Mouse (Mus musculus) Patski (cell line): ENCODE results near the gene Lmbrd2. TPM values are rescaled to one million over a fixed set of nuclear protein-coding genes. Genes with fewer than 3 reads are reported as not detected.
A peak's percentile ranks its signal among the peaks of the same experiment; 100 is the strongest.

ENCODE experiments used
- ATAC-seq: fragments of 100-300 bp; one replicate; pipeline ENCODE4 v1.8.0; 2021
- CTCF ChIA-PET: fragments of 350-600 bp; sonication (Branson Sonifier 250); formaldehyde crosslinking; loops from one replicate; lab custom pipeline; 2022; ENCODE audit warnings: inconsistent platforms; lab: Charles Lee
- POLR2A ChIA-PET: fragments of 350-600 bp; sonication (Branson Sonifier 250); formaldehyde crosslinking; loops from one replicate; lab custom pipeline; 2022; ENCODE audit warnings: antibody characterized with exemption, inconsistent platforms; lab: Charles Lee
- DNase-seq: peaks from one replicate; pipeline ENCODE4 v3.0.0-alpha.2; 2011; ENCODE audit warnings: low read depth, low spot score
- H3K27me3 ChIP-seq: fragments of 371-371 bp; one replicate; pipeline ENCODE4 v1.5.1; 2021
- CTCF ChIP-seq: fragments of 100-300 bp; IDR thresholded peaks from one replicate; pipeline ENCODE4 v1.5.1; 2021
- in situ Hi-C: fragments of 300-500 bp; cut with MboI; formaldehyde crosslinking; loops from 3 replicates; pipeline ENCODE4 v1.11.1; 2018; ENCODE audit warnings: low pct_unique_long_range_greater_than_20kb, mixed read lengths
- polyA plus RNA-seq: library from polyadenylated mRNA; unstranded; gene quantifications from one replicate; pipeline ENCODE4 v1.2.3, GENCODE M21; 2021

Gene Lmbrd2
- polyA plus RNA-seq, 1 experiment from 2014 or later, result 23.2 TPM

DNA sequence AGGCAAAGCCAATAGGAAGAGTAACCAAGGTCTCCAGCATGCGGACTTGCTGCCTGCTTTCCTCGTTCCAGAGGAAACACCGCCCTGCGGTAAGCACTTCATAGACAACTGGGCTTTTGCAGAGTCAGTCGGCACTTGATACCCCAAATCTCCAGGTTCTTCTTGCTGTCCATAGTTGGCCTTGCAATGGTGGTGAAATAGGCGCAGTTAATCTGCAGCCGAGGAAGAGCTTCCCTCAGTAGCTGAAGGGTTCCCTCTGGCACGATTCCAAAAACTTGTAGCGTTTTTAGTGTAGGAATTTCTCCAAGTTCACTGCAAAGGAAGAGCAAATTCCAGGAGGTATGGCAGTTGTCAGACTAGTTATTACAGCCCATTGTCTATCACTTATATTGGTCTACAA lies 26.8 kb upstream of the Lmbrd2 start:
- ATAC-seq, result no peak
- in situ Hi-C loops, result loop anchor here (10.0 kb wide), 1 partner anchor 1201 kb away; no protein-coding TSS in a partner anchor
- POLR2A ChIA-PET, result no interaction called here
- CTCF ChIA-PET, result interaction anchor here (0.7 to 1.1 kb wide), 3 partner anchors 10 to 12 kb away, joined by 3 to 5 read pairs (median 3); no protein-coding TSS in a partner anchor
- no peak for DNase-seq
- no peak for TF ChIP-seq CTCF
- no peaks in the 10 kb centered on the region for H3K27me3 ChIP-seq

DNA sequence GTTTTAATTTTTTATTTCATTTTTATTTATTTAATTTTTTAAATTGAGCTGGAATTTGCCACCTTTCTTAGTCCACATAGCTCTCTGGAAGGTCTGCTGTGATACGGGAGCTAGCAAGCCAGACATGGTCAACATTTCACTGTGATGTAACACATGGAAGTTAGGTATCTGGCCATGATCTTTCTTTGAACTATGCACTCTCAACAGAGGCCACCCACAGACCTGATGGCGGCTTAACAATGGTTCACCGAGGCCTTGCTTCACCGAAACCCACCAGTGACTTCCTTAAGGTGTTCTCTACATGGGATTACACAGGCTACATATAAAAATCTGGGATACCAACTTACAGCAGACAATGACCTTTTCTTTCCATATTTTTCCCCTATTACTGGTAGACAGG lies 26.2 kb upstream of the Lmbrd2 start:
- ATAC-seq, result no peak
- POLR2A ChIA-PET, result no interaction called here
- in situ Hi-C loops, result loop anchor here (10.0 kb wide), 1 partner anchor 1201 kb away; no protein-coding TSS in a partner anchor
- DNase-seq, result no peak
- no peak for TF ChIP-seq CTCF
- no peaks in the 10 kb centered on the region for H3K27me3 ChIP-seq
- CTCF ChIA-PET, result interaction anchor here (0.7 kb wide), 1 partner anchor 11 kb away, joined by 3 read pairs; no protein-coding TSS in a partner anchor

DNA sequence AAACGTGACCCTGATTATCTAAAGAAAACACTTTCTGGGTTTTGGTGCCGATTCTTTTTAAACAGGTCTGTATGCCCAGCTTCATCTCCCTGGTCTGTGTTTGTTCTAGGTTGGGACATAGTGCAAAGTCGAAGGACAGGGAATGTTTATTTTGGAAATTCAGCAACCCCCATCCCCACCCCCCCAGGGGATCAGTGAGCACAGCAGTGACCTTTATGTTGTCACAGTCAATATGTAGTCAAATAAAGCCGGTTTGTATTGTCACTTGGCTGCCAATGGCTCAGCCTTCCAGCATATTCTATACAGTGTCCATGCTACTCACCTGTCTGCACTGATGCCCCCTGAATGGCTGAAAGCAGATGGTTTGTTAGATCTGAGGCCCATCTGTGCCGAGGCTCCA lies 25.8 kb upstream of the Lmbrd2 start:
- TF ChIP-seq CTCF, result no peak
- in situ Hi-C loops, result loop anchor here (10.0 kb wide), 1 partner anchor 1200 kb away; no protein-coding TSS in a partner anchor
- H3K27me3 ChIP-seq, result no peaks in the 10 kb centered on the region
- DNase-seq (no peak), ATAC-seq (no peak)
- POLR2A ChIA-PET, result no interaction called here
- CTCF ChIA-PET, result no interaction called here

DNA sequence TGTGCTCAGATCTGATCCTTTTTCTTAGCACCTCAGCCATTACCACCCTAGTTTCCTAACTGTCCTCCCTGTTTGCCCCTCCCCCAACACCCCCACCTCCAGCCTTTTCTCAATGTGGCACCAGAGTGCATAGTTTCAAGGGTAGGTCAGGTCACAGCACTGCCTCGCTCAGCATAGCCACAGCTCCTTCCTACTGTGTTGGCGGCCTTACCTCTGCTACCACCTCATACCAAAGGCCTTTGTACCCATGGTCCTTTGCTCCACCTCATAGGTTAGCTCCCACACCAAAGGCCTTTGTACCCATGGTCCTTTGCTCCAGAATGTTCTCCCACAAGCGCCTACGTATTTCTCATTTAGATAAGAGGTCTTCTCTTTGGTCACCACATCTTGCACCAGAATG lies 21.5 kb upstream of the Lmbrd2 start:
- ATAC-seq, result no peak
- ChIA-PET POLR2A (no interaction called here), CTCF (interaction anchor here (1.1 to 2.2 kb wide), 4 partner anchors 9 to 69 kb away, joined by 4 to 14 read pairs (median 8); no protein-coding TSS in a partner anchor)
- in situ Hi-C loops, result loop anchor here (10.0 kb wide), 1 partner anchor 1196 kb away; no protein-coding TSS in a partner anchor
- no peak for DNase-seq
- no peak for TF ChIP-seq CTCF
- no peaks in the 10 kb centered on the region for H3K27me3 ChIP-seq

DNA sequence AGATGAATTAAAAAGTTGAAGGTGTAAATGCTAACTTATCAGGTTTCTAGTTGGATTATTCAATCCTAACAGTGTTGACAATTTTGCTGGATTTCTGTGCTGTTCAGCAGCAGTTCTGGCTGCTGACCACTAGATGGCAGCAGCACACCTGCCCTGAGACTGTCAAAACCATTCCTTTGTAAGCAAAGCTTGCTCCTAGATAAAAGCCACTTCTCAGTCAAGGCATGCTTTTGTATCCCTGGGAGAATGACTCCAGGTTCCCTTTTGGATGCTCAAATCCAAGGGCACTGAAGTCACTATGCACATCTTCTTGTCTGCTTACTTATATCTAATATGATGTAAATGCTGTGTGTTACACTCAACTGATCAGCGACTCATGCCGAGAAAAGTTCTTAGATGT lies 20.3 kb upstream of the Lmbrd2 start:
- ChIA-PET POLR2A (interaction anchor here (0.6 kb wide), 1 partner anchor 41 kb away, joined by 3 read pairs; no protein-coding TSS in a partner anchor), CTCF (interaction anchor here (0.7 to 2.2 kb wide), 9 partner anchors 10 to 68 kb away, joined by 3 to 14 read pairs (median 4); no protein-coding TSS in a partner anchor)
- DNase-seq, result no peak
- in situ Hi-C loops, result no loop called here
- no peaks in the 10 kb centered on the region for H3K27me3 ChIP-seq
- TF ChIP-seq CTCF, result peak; percentile 98
- peak; percentile 78 for ATAC-seq

DNA sequence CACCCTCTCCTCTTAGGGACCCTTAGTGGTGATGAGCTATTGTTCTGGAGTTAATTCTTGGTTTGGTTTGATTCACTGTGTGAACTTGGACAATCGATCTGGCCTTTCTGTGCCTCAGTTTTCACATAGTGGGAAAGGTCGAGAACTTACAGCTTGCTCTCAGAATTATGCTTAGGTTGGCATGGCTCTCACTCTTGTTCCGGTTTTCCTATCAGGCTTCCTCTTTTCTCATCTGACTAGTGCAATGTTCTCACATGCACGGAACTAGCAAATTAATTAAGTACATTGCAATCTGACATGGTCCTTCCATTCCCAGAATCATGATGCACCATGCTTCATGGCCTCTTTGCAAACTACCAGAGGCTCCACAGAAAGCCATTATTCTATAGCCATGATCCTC lies 17.4 kb upstream of the Lmbrd2 start:
- in situ Hi-C loops, result no loop called here
- TF ChIP-seq CTCF, result no peak
- ChIA-PET POLR2A (no interaction called here), CTCF (interaction anchor here (0.7 to 1.2 kb wide), 2 partner anchors 9 to 13 kb away, joined by 3 read pairs; no protein-coding TSS in a partner anchor)
- DNase-seq (no peak), ATAC-seq (no peak)
- no peaks in the 10 kb centered on the region for H3K27me3 ChIP-seq

DNA sequence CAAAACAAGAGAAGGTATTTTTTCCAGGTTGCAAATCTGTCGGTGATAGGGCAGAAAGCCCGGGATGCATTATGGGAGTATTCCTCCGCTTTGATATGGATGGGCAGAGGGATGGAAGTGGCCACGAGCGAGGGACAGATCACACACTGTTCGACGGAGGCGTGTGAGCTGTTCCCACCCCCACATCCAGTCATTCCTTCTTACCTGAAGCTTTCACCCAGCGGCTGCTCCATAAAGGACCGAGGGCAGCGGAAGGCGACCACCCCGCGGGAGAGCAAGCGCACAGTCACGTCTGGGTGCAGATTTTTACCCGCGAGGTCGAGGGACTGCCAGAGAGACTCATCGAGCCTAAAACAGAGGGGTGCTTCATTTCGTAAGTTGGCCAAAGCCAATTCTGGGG lies 15.5 kb upstream of the Lmbrd2 start:
- DNase-seq (no peak), ATAC-seq (no peak)
- POLR2A ChIA-PET, result no interaction called here
- no peak for TF ChIP-seq CTCF
- in situ Hi-C loops, result no loop called here
- CTCF ChIA-PET, result interaction anchor here (1.0 to 1.8 kb wide), 3 partner anchors 9 to 15 kb away, joined by 3 to 5 read pairs (median 3); partner anchors contain the start of gene Lmbrd2
- H3K27me3 ChIP-seq, result no peaks in the 10 kb centered on the region

DNA sequence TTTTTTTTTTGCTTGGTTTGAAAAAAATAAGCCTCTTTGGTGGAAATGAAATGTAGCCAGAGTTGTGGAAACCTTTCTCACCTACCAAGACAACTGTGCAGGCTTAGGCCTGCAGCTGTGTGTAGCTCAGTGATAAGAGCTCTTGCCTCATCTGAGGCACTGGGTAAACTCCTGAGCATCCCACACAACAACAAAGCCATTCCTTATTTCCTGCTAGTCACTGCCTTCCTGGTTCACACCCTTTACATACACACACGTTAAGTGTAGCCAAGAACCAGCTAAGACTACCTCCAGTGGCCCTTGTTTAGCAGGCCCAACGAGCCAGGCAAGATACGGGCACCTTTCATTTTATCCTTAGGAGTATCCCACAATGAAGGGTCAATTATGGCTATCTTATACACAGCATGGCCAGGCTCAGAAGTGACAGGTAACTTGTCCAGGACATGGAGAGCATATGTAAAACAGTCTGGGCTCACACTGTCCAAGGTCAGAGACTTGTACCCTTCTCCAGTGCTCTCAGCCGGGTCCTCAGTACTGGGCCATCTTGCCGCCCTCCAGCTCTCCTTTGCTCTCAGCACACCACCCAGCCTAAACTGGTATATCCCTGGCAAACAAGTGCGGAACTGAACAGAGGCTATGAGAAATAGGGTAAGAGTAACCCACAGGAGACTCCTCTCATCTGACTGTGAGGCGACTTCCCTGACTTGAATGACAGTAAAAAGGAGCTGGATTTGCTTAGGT lies 13.1 kb upstream of the Lmbrd2 start:
- DNase-seq (no peak), ATAC-seq (no peak)
- H3K27me3 ChIP-seq, result no peaks in the 10 kb centered on the region
- TF ChIP-seq CTCF, result no peak
- in situ Hi-C loops, result no loop called here
- ChIA-PET POLR2A (interaction anchor here (0.6 kb wide), 1 partner anchor 56 kb away, joined by 6 read pairs; the partner anchor contains the start of gene Nadk2), CTCF (no interaction called here)

DNA sequence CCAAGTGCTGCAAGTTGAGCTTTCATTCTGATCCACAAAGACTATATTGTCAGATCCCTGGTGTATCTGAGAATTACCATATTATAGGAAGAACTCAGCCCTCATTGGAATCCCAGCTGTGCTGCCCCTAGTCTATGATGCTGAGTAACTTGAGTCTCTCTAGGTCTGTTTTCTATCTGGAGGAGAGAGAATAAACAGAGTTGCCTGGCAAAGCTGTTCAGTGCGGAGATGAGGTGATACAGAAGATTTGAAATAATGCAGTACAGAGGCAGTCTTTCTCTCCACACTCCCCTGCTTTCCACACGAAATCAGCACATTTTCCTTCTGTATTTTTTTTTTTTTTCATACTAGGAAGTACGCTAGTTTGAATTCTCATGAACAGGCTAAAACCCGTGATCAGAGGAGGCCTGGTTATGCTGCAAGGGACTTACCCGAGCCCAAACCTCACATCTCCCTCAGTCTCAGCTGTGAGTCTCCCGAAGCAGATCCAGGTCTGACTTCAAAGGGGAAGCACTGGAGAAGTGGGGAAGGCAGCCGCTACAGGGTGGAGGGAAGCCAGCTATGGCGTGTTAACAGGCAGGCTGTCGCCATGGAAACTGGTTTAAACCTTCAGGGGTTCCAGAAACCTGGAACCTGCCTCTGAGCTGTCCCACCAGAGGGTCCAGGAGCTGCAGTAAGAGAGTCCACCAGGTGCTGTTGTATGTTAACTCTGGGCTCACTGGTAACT lies 9.4 kb upstream of the Lmbrd2 start:
- POLR2A ChIA-PET, result interaction anchor here (0.7 kb wide), 1 partner anchor 1338 kb away, joined by 3 read pairs; no protein-coding TSS in a partner anchor
- in situ Hi-C loops, result no loop called here
- CTCF ChIA-PET, result interaction anchor here (1.3 kb wide), 1 partner anchor 11 kb away, joined by 8 read pairs; no protein-coding TSS in a partner anchor
- no peak for DNase-seq
- H3K27me3 ChIP-seq, result no peaks in the 10 kb centered on the region
- no peak for TF ChIP-seq CTCF
- no peak for ATAC-seq

DNA sequence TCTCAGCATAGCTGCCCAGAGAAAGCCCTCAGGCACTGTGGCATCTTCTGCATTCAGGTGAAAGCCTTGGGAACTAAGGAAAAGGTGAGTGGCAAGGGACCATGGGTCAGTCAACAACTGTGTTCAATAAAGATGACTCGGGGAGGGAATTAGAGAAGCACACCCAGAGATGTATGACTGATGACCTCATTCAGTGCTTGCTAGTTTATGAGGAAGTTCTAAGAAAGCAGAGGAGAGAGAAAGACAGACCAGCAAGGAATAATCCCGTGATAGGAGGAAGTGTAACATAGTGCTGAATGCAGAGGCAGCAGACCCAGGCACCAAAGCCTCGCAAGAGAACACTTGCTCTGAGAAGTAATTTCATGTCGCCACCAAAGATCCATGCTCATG lies 8.9 kb upstream of the Lmbrd2 start:
- in situ Hi-C loops, result no loop called here
- no peaks in the 10 kb centered on the region for H3K27me3 ChIP-seq
- no peak for DNase-seq
- POLR2A ChIA-PET, result interaction anchor here (0.7 kb wide), 1 partner anchor 1338 kb away, joined by 3 read pairs; no protein-coding TSS in a partner anchor
- TF ChIP-seq CTCF, result no peak
- CTCF ChIA-PET, result interaction anchor here (1.0 to 1.3 kb wide), 2 partner anchors 9 to 12 kb away, joined by 3 to 8 read pairs; no protein-coding TSS in a partner anchor
- no peak for ATAC-seq
